Mouse (Mus musculus) thymus, adult 2 months (tissue): ENCODE data around the gene Akap10. TPM values are rescaled to one million over a fixed set of nuclear protein-coding genes. Genes with fewer than 3 reads are reported as not detected.

Experiments used
- DNase-seq: peaks from one replicate; pipeline ENCODE4 v3.0.0; 2021
- H3K27ac ChIP-seq: fragments of 200-500 bp; 2 replicates; pipeline ENCODE4 v1.5.1; 2012; ENCODE audit warnings: low read length, control low read depth; ENCODE audit not compliant: control insufficient read depth, insufficient read depth
- H3K27me3 ChIP-seq: fragments of 200-500 bp; 2 replicates; pipeline ENCODE4 v1.6.1; 2012; ENCODE audit warnings: mild to moderate bottlenecking, low read length, moderate library complexity, mixed read lengths; ENCODE audit not compliant: control insufficient read depth, insufficient read depth
- H3K36me3 ChIP-seq: fragments of 200-500 bp; 2 replicates; pipeline ENCODE4 v1.6.1; 2012; ENCODE audit warnings: mild to moderate bottlenecking, low read length, moderate library complexity; ENCODE audit not compliant: control insufficient read depth, insufficient read depth
- H3K4me1 ChIP-seq: fragments of 200-500 bp; replicated peaks from 2 replicates; pipeline ENCODE4 v1.6.1; 2012; ENCODE audit warnings: low read length; ENCODE audit not compliant: control insufficient read depth, insufficient read depth
- H3K4me3 ChIP-seq: fragments of 200-500 bp; 2 replicates; pipeline ENCODE4 v1.5.1; 2012; ENCODE audit warnings: mild to moderate bottlenecking, low read length, control low read depth, moderate library complexity; ENCODE audit not compliant: control insufficient read depth, insufficient read depth
- CTCF ChIP-seq: fragments of 200-500 bp; IDR thresholded peaks from 2 replicates; pipeline ENCODE4 v1.5.1; 2012; ENCODE audit warnings: mild to moderate bottlenecking, control low read depth, low read length, moderate library complexity, borderline replicate concordance; ENCODE audit not compliant: control insufficient read depth, poor library complexity, insufficient read depth; ENCODE audit errors: extremely low read depth
- POLR2A ChIP-seq: fragments of 200-500 bp; IDR thresholded peaks from 2 replicates; pipeline ENCODE4 v1.6.1; 2012; ENCODE audit warnings: mild to moderate bottlenecking, low read length, control low read depth, moderate library complexity; ENCODE audit not compliant: control insufficient read depth, poor library complexity, insufficient read depth; ENCODE audit errors: extremely low read depth
- WGBS: fragments of 180-500 bp; shearing (Covaris S2); methylation state at CpG from one replicate; pipeline ENCODE4 v1.1.7; 2018; 5-methylcytosine and 5-hydroxymethylcytosine counted together
- polyA plus RNA-seq: library from polyadenylated mRNA; depleted of rRNA; stranded (reverse); fragments of >200 nt; gene quantifications from 2 replicates; pipeline ENCODE4 v1.2.3, GENCODE M21; 2012; rRNA removed

Gene Akap10
- polyA plus RNA-seq, 1 experiment = 23.9 TPM

- DNase-seq = no peak
- TF ChIP-seq CTCF (no peak), POLR2A (no peak)
- Histone ChIP-seq H3K4me1 (peaks cover 5% of the 10 kb centered on the region), H3K27me3 (no peaks in the 10 kb centered on the region), H3K36me3 (no peaks in the 10 kb centered on the region), H3K27ac (no peak overlapping the region), H3K4me3 (no peak overlapping the region)
Measured at GRCm38 (mm10) chr11:61839940-61840339, 90.1 kb downstream of the Akap10 start.

GRCm38 (mm10) chr11:61839182-61839581, 90.9 kb downstream of the Akap10 start:
- WGBS = 89% methylated on average over 1 of the region's 1 CpGs
- no peak for DNase-seq
- Histone ChIP-seq H3K27ac (no peak overlapping the region), H3K27me3 (no peaks in the 10 kb centered on the region), H3K4me3 (no peak overlapping the region), H3K36me3 (no peaks in the 10 kb centered on the region; the same call in 1 of the 2 replicates), H3K4me1 (peaks cover 5% of the 10 kb centered on the region)
- TF ChIP-seq CTCF (no peak), POLR2A (no peak)

Other genes starting within 250 kb of the Akap10 start
- 8.9 and 9.5 TPM in 2 replicates for gene Fam83g, start 246.2 kb downstream of the Akap10 start, polyA plus RNA-seq
- 0.27 and 0.36 TPM in 2 replicates for gene Slc5a10, start 209.4 kb downstream of the Akap10 start, polyA plus RNA-seq
- gene Prpsap2, start 168.2 kb downstream of the Akap10 start, polyA plus RNA-seq = 22.0 and 25.4 TPM in 2 replicates
- gene Ulk2, start 75.2 kb downstream of the Akap10 start, polyA plus RNA-seq = 57.3 and 61.2 TPM in 2 replicates
- 2.1 and 2.4 TPM in 2 replicates for gene Specc1, start 26.5 kb upstream of the Akap10 start, polyA plus RNA-seq